Comparison of ENCODE assay signal across 11 mouse cellular contexts in genomic region chr4:84407328-84408028, GRCm38 (mm10).
DNase-seq lines count a peak whose midpoint lies in the region; ATAC-seq lines count a peak whose summit lies in the region.
"Had no signal": no experiment of that assay in that cellular context is flagged by ENCODE, and none has a peak within 500 bp of the region (broad histone marks: within the 10 kb centered on the region; RNA-seq: fewer than 3 reads in every experiment).

No protein-coding gene starts in this region.

- ATAC-seq in frontal cortex, adult (ENCODE audit: low TSS enrichment): peak; percentile 65
- ATAC-seq in kidney, embryonic 15.5 days (replicated peaks; ENCODE audit: low FRiP score): peak; percentile 78; the same call in 1 of the 2 replicates
- ATAC-seq in megakaryocyte progenitor cell, adult 5-6 weeks (replicated peaks; ENCODE audit: poor library complexity): peak; percentile 83
- no peak for ATAC-seq in hindbrain, embryonic 13.5 days (ENCODE audit: low FRiP score)

- no peak overlapping the region for H3K4me3 ChIP-seq in kidney, embryonic 15.5 days (replicated peaks)
- H3K4me3 ChIP-seq in hindbrain, embryonic 13.5 days: no peak overlapping the region
- H3K4me3 ChIP-seq: heart, embryonic 15.5 days; liver, embryonic 13.5 days had no signal

- H3K4me1 ChIP-seq in kidney, embryonic 15.5 days: peaks cover 25% of the 10 kb centered on the region
- peaks cover 4% of the 10 kb centered on the region; the same call in 1 of the 2 replicates for H3K4me1 ChIP-seq in hindbrain, embryonic 13.5 days (replicated peaks)
- H3K4me1 ChIP-seq: liver, embryonic 13.5 days had no signal

- H3K9me3 ChIP-seq in kidney, embryonic 15.5 days (replicated peaks): no peaks in the 10 kb centered on the region
- H3K9me3 ChIP-seq in hindbrain, embryonic 13.5 days: no peaks in the 10 kb centered on the region
- H3K9me3 ChIP-seq: heart, embryonic 15.5 days; liver, embryonic 13.5 days had no signal

- peak overlapping the region; percentile 66 for H3K27ac ChIP-seq in kidney, embryonic 15.5 days
- H3K27ac ChIP-seq in hindbrain, embryonic 13.5 days: no peak overlapping the region
- H3K27ac ChIP-seq: heart, embryonic 15.5 days; liver, embryonic 13.5 days had no signal

- no peaks in the 10 kb centered on the region for H3K27me3 ChIP-seq in kidney, embryonic 15.5 days
- H3K27me3 ChIP-seq in hindbrain, embryonic 13.5 days: no peaks in the 10 kb centered on the region
- H3K27me3 ChIP-seq: heart, embryonic 15.5 days; liver, embryonic 13.5 days had no signal

- H3K9ac ChIP-seq in kidney, embryonic 15.5 days: no peak overlapping the region
- H3K9ac ChIP-seq in hindbrain, embryonic 13.5 days: no peak overlapping the region
- H3K9ac ChIP-seq: heart, embryonic 15.5 days; liver, embryonic 13.5 days had no signal

- H3K4me2 ChIP-seq in kidney, embryonic 15.5 days: no peak overlapping the region
- H3K4me2 ChIP-seq in hindbrain, embryonic 13.5 days: no peak overlapping the region
- H3K4me2 ChIP-seq: heart, embryonic 15.5 days; liver, embryonic 13.5 days had no signal

- H3K36me3 ChIP-seq in kidney, embryonic 15.5 days: no peaks in the 10 kb centered on the region
- no peaks in the 10 kb centered on the region for H3K36me3 ChIP-seq in hindbrain, embryonic 13.5 days
- H3K36me3 ChIP-seq: heart, embryonic 15.5 days; liver, embryonic 13.5 days had no signal

- WGBS in kidney, embryonic 15.5 days: 8% methylated on average over 6 of the region's 6 CpGs
- WGBS in hindbrain, embryonic 13.5 days: 59% methylated on average over 6 of the region's 6 CpGs

- no peak for DNase-seq in frontal cortex, postnatal 36 days (ENCODE audit: low spot score in 2 of 2)
- peak; percentile 38 for DNase-seq in adrenal gland, postnatal 14 days
- DNase-seq in cerebellum, adult 11 months: no peak
- DNase-seq in cerebellum, adult 8-10 months: no peak
- DNase-seq: cerebellum, adult 9-10 months; liver, embryonic 13.5 days had no signal
